Mouse (Mus musculus) limb, embryonic 11.5 days (tissue): ENCODE measurements around the gene Gfra1. TPM values are rescaled to one million over a fixed set of nuclear protein-coding genes. Genes with fewer than 3 reads are reported as not detected.

Experiments
- ATAC-seq: fragments of 200-750 bp; cut with Nextera tagmentation; 2 replicates; pipeline ENCODE4 v1.8.0; 2017; ENCODE audit warnings: low read depth; ENCODE audit not compliant: insufficient number of reproducible peaks, low FRiP score, low TSS enrichment
- DNase-seq: peaks from one replicate; pipeline ENCODE4 v3.0.0-alpha.2; 2015; ENCODE audit warnings: low spot score
- H3K27ac ChIP-seq: fragments of 300-500 bp; sonication (generic); replicated peaks from 2 replicates; pipeline ENCODE4 v1.5.1; 2014; ENCODE audit warnings: low read depth, mild to moderate bottlenecking, low read length
- H3K27me3 ChIP-seq: fragments of 300-500 bp; sonication (generic); 2 replicates; pipeline ENCODE4 v1.6.1; 2014; ENCODE audit warnings: mild to moderate bottlenecking, low read length, mixed read lengths; ENCODE audit not compliant: control insufficient read depth, insufficient read depth
- H3K36me3 ChIP-seq: fragments of 300-500 bp; sonication (generic); 2 replicates; pipeline ENCODE4 v1.6.1; 2014; ENCODE audit warnings: mild to moderate bottlenecking, low read length, moderate library complexity, mixed read lengths; ENCODE audit not compliant: control insufficient read depth, insufficient read depth
- H3K4me1 ChIP-seq: fragments of 300-500 bp; sonication (generic); 2 replicates; pipeline ENCODE4 v1.6.1; 2014; ENCODE audit warnings: low read length, mixed read lengths; ENCODE audit not compliant: control insufficient read depth, insufficient read depth
- H3K4me2 ChIP-seq: fragments of 300-500 bp; sonication (generic); 2 replicates; pipeline ENCODE4 v1.6.1; 2014; ENCODE audit warnings: low read depth, mild to moderate bottlenecking, moderate library complexity; ENCODE audit not compliant: severe bottlenecking
- H3K4me3 ChIP-seq: fragments of 300-500 bp; sonication (generic); 2 replicates; pipeline ENCODE4 v1.5.1; 2014; ENCODE audit warnings: low read depth, low read length
- H3K9ac ChIP-seq: fragments of 300-500 bp; sonication (generic); 2 replicates; pipeline ENCODE4 v1.6.1; 2014; ENCODE audit warnings: mild to moderate bottlenecking, low read length
- H3K9me3 ChIP-seq: fragments of 300-500 bp; sonication (generic); 2 replicates; pipeline ENCODE4 v1.6.1; 2016; ENCODE audit warnings: low read length; ENCODE audit not compliant: control insufficient read depth
- WGBS: fragments of 180-500 bp; shearing (Covaris S2); extraction: QIAGEN DNeasy Blood & Tissue Kit; methylation state at CpG from one replicate; pipeline ENCODE4 v1.1.7; 2014; 5-methylcytosine and 5-hydroxymethylcytosine counted together
- polyA plus RNA-seq: library from polyadenylated mRNA; unstranded; fragments of >200 nt; fragmentation: Nextera tagmentation; extraction: Ambion mirVana; gene quantifications from 2 replicates; pipeline ENCODE4 v1.2.1, GENCODE M21; 2014

Gene Gfra1
- polyA plus RNA-seq, 1 experiment from 2014 or later: 5.6 TPM

- Histone ChIP-seq H3K36me3 (no peaks in the 10 kb centered on the region), H3K4me2 (0 out of 2 replicates have a peak overlapping the region, but pooled peaks have one; percentile 12), H3K27me3 (no peaks in the 10 kb centered on the region), H3K9ac (no peak overlapping the region), H3K4me3 (no peak overlapping the region), H3K9me3 (no peaks in the 10 kb centered on the region), H3K27ac (no peak overlapping the region), H3K4me1 (peaks cover 8% of the 10 kb centered on the region)
- ATAC-seq: peak; percentile 74
- 44% methylated on average over 3 of the region's 3 CpGs for whole genome bisulfite sequencing
- DNase-seq: no peak
Measured at GRCm38 (mm10) chr19:58419278-58419677, 36.4 kb downstream of the Gfra1 start.

GRCm38 (mm10) chr19:58415173-58415572 lies 40.5 kb downstream of the Gfra1 start:
- no peak overlapping the region for H3K4me2 ChIP-seq
- no peak overlapping the region for H3K27ac ChIP-seq
- no peak overlapping the region for H3K9ac ChIP-seq
- DNase-seq (no peak), ATAC-seq (no peak)
- H3K9me3 ChIP-seq: no peaks in the 10 kb centered on the region
- H3K36me3 ChIP-seq: no peaks in the 10 kb centered on the region
- peaks cover 5% of the 10 kb centered on the region for H3K4me1 ChIP-seq
- no peaks in the 10 kb centered on the region for H3K27me3 ChIP-seq
- H3K4me3 ChIP-seq: no peak overlapping the region
- 85% methylated on average over 4 of the region's 4 CpGs for WGBS

GRCm38 (mm10) chr19:58414733-58415132 lies 41.0 kb downstream of the Gfra1 start:
- Histone ChIP-seq H3K9ac (no peak overlapping the region), H3K4me1 (peaks cover 2% of the 10 kb centered on the region), H3K27ac (no peak overlapping the region), H3K27me3 (no peaks in the 10 kb centered on the region), H3K9me3 (no peaks in the 10 kb centered on the region), H3K36me3 (no peaks in the 10 kb centered on the region), H3K4me3 (no peak overlapping the region), H3K4me2 (no peak overlapping the region)
- ATAC-seq (no peak), DNase-seq (no peak)

- H3K27ac ChIP-seq: no peak overlapping the region
- no peak overlapping the region for H3K4me3 ChIP-seq
- no peak for ATAC-seq
- no peak overlapping the region for H3K9ac ChIP-seq
- H3K9me3 ChIP-seq: no peaks in the 10 kb centered on the region
- no peak overlapping the region for H3K4me2 ChIP-seq
- H3K36me3 ChIP-seq: no peaks in the 10 kb centered on the region
- peak; percentile 51 for DNase-seq
- no peaks in the 10 kb centered on the region for H3K27me3 ChIP-seq
- WGBS: 50% methylated on average over 8 of the region's 8 CpGs
- H3K4me1 ChIP-seq: no peaks in the 10 kb centered on the region
Measured at GRCm38 (mm10) chr19:58413290-58413689, 42.4 kb downstream of the Gfra1 start.

GRCm38 (mm10) chr19:58412811-58413210 lies 42.9 kb downstream of the Gfra1 start:
- Histone ChIP-seq H3K9me3 (no peaks in the 10 kb centered on the region), H3K27me3 (no peaks in the 10 kb centered on the region), H3K36me3 (no peaks in the 10 kb centered on the region), H3K4me3 (no peak overlapping the region), H3K27ac (no peak overlapping the region), H3K9ac (no peak overlapping the region), H3K4me2 (no peak overlapping the region), H3K4me1 (no peaks in the 10 kb centered on the region)
- DNase-seq: no peak
- no peak for ATAC-seq
- WGBS: 79% methylated on average over 2 of the region's 3 CpGs

- Histone ChIP-seq H3K36me3 (no peaks in the 10 kb centered on the region), H3K4me1 (no peaks in the 10 kb centered on the region), H3K4me3 (no peak overlapping the region), H3K9ac (no peak overlapping the region), H3K27ac (no peak overlapping the region), H3K4me2 (no peak overlapping the region), H3K27me3 (no peaks in the 10 kb centered on the region), H3K9me3 (no peaks in the 10 kb centered on the region)
- DNase-seq (no peak), ATAC-seq (no peak)
Measured at GRCm38 (mm10) chr19:58406726-58407125, 49.0 kb downstream of the Gfra1 start.

GRCm38 (mm10) chr19:58400224-58400623 lies 55.5 kb downstream of the Gfra1 start:
- DNase-seq: no peak
- H3K36me3 ChIP-seq: no peaks in the 10 kb centered on the region
- no peaks in the 10 kb centered on the region for H3K9me3 ChIP-seq
- WGBS: 88% methylated on average over 3 of the region's 3 CpGs
- no peak overlapping the region for H3K9ac ChIP-seq
- no peak overlapping the region for H3K4me3 ChIP-seq
- H3K4me2 ChIP-seq: no peak overlapping the region
- H3K27ac ChIP-seq: no peak overlapping the region
- ATAC-seq: no peak
- no peaks in the 10 kb centered on the region for H3K27me3 ChIP-seq
- peaks cover 16% of the 10 kb centered on the region for H3K4me1 ChIP-seq

GRCm38 (mm10) chr19:58399166-58399565 lies 56.5 kb downstream of the Gfra1 start:
- H3K4me3 ChIP-seq: no peak overlapping the region
- H3K27me3 ChIP-seq: no peaks in the 10 kb centered on the region
- H3K4me1 ChIP-seq: peaks cover 16% of the 10 kb centered on the region
- 79% methylated on average over 6 of the region's 6 CpGs for WGBS
- ATAC-seq (no peak), DNase-seq (no peak)
- no peaks in the 10 kb centered on the region for H3K36me3 ChIP-seq
- no peak overlapping the region for H3K9ac ChIP-seq
- H3K9me3 ChIP-seq: no peaks in the 10 kb centered on the region
- H3K4me2 ChIP-seq: no peak overlapping the region
- H3K27ac ChIP-seq: no peak overlapping the region

GRCm38 (mm10) chr19:58396604-58396984 lies 59.1 kb downstream of the Gfra1 start:
- DNase-seq (no peak), ATAC-seq (no peak; the same call in 1 of the 2 replicates)
- H3K36me3 ChIP-seq: no peaks in the 10 kb centered on the region
- H3K9me3 ChIP-seq: no peaks in the 10 kb centered on the region
- H3K27ac ChIP-seq: no peak overlapping the region; the same call in 1 of the 2 replicates
- H3K27me3 ChIP-seq: no peaks in the 10 kb centered on the region
- H3K9ac ChIP-seq: no peak overlapping the region
- H3K4me3 ChIP-seq: no peak overlapping the region
- H3K4me1 ChIP-seq: peaks cover 16% of the 10 kb centered on the region
- H3K4me2 ChIP-seq: no peak overlapping the region
- 38% methylated on average over 4 of the region's 4 CpGs for WGBS
